Mouse (Mus musculus): Measurements from ENCODE around the gene Slc39a11. TPM values are rescaled to one million over a fixed set of nuclear protein-coding genes. Genes with fewer than 3 reads are reported as not detected.

The Slc39a11 gene
- polyA plus RNA-seq, 1 experiment from 2014 or later: 56.6 TPM

DNA sequence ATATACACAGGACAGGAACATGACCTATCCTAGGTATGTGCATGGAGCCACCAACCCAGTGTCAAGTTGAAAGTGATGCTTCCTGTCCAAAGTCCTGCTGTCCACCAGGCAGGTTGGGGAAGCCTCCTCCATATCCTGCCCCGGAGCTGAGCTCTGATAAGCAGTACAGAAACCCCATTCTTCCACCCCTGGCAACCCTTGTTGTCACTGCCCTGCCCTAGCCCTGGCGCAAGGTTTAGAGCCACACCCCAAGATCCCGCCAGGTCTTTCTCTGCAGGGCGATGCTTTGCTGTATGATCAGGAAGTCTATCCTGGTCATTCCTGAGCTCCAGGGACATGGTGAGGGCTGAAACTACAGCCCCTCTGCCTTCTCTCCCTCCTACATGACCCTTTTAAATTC lies 396.7 kb downstream of the Slc39a11 start:
- peak; percentile 65 for DNase-seq (ENCODE audit: low spot score)
- peak; percentile 71 for ATAC-seq (ENCODE audit: low FRiP score, low TSS enrichment)
- H3K4me3 ChIP-seq (ENCODE audit: low read depth, low read length): no peak overlapping the region
- H3K4me2 ChIP-seq (replicated peaks; ENCODE audit: low read depth): no peak overlapping the region
- no peaks in the 10 kb centered on the region for H3K36me3 ChIP-seq (ENCODE audit: control insufficient read depth, insufficient read depth, low read length)
- 0 out of 2 replicates have a peak, but pooled peaks cover 3% of the 10 kb centered on the region for H3K4me1 ChIP-seq (replicated peaks; ENCODE audit: control insufficient read depth, insufficient read depth)
- WGBS: 50% methylated on average over 4 of the region's 4 CpGs
- H3K9me3 ChIP-seq (ENCODE audit: control insufficient read depth, low read length): no peaks in the 10 kb centered on the region
- H3K27me3 ChIP-seq (ENCODE audit: control insufficient read depth, insufficient read depth, low read length): no peaks in the 10 kb centered on the region
- H3K9ac ChIP-seq (ENCODE audit: low read length): no peak overlapping the region
- TF ChIP-seq CTCF (IDR thresholded peaks at IDR 0.05; ENCODE audit: low read depth) (no peak), EP300 (optimal IDR thresholded peaks at IDR 0.05) (no peak)
- no peak overlapping the region for H3K27ac ChIP-seq (replicated peaks)

DNA sequence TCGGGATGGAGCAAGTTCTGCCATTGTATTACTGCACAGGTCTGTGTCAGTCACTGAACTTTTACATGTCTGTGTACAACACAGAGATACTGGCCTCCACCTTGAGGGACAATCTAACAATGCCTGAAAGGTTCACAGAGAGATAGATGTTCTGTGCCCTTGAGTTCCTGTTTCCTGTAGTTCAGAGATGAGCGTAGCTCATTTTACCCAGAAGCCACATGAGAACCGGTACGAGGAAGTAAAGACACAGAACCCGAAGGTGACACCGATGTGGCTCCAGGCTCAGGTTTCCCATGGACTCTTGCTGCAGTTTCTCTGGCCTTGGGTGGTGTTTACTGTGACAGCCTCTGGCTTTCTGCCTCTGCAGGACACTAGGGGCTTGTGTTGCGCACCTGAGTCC lies 398.7 kb downstream of the Slc39a11 start:
- Histone ChIP-seq H3K4me3 (ENCODE audit: low read depth, low read length) (no peak overlapping the region), H3K4me2 (replicated peaks; ENCODE audit: low read depth) (no peak overlapping the region), H3K27me3 (ENCODE audit: control insufficient read depth, insufficient read depth, low read length) (no peaks in the 10 kb centered on the region), H3K9ac (ENCODE audit: low read length) (no peak overlapping the region), H3K36me3 (ENCODE audit: control insufficient read depth, insufficient read depth, low read length) (no peaks in the 10 kb centered on the region), H3K27ac (replicated peaks) (no peak overlapping the region), H3K9me3 (ENCODE audit: control insufficient read depth, low read length) (no peaks in the 10 kb centered on the region), H3K4me1 (replicated peaks; ENCODE audit: control insufficient read depth, insufficient read depth) (0 out of 2 replicates have a peak, but pooled peaks cover 3% of the 10 kb centered on the region)
- ATAC-seq (ENCODE audit: low FRiP score, low TSS enrichment) (no peak), DNase-seq (ENCODE audit: low spot score) (no peak)
- no peak for TF ChIP-seq EP300 (optimal IDR thresholded peaks at IDR 0.05)
- TF ChIP-seq CTCF (IDR thresholded peaks at IDR 0.05; ENCODE audit: low read depth): no peak
- 86% methylated on average over 7 of the region's 7 CpGs for WGBS

DNA sequence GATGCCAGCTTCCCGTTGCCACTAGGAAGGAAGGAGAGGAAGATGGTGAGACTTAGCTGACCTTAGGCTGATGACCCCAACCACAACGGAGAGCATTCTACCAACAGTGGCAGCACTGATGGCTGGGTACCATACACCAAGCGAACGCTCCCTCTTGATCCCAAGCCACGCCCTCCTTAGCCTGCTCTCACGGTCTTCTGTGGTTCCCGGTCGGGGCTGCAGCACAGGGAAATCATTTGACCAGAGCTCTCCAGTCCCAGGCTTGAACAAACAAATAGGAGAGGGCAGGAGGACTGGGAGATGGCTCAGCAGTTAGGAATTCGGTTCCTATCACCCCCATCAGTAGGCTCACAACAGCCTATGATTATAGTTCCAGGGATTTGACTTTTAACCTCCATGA lies 403.4 kb downstream of the Slc39a11 start:
- Histone ChIP-seq H3K9ac (ENCODE audit: low read length) (no peak overlapping the region), H3K36me3 (ENCODE audit: control insufficient read depth, insufficient read depth, low read length) (no peaks in the 10 kb centered on the region), H3K27me3 (ENCODE audit: control insufficient read depth, insufficient read depth, low read length) (no peaks in the 10 kb centered on the region), H3K4me3 (ENCODE audit: low read depth, low read length) (no peak overlapping the region), H3K27ac (replicated peaks) (no peak overlapping the region), H3K4me2 (replicated peaks; ENCODE audit: low read depth) (no peak overlapping the region), H3K9me3 (ENCODE audit: control insufficient read depth, low read length) (no peaks in the 10 kb centered on the region), H3K4me1 (replicated peaks; ENCODE audit: control insufficient read depth, insufficient read depth) (no peaks in the 10 kb centered on the region)
- ATAC-seq (ENCODE audit: low FRiP score, low TSS enrichment): peak; percentile 75
- peak; percentile 49 for DNase-seq (ENCODE audit: low spot score)
- TF ChIP-seq EP300 (optimal IDR thresholded peaks at IDR 0.05) (no peak), CTCF (IDR thresholded peaks at IDR 0.05; ENCODE audit: low read depth) (no peak)
- 48% methylated on average over 9 of the region's 9 CpGs for whole genome bisulfite sequencing

DNA sequence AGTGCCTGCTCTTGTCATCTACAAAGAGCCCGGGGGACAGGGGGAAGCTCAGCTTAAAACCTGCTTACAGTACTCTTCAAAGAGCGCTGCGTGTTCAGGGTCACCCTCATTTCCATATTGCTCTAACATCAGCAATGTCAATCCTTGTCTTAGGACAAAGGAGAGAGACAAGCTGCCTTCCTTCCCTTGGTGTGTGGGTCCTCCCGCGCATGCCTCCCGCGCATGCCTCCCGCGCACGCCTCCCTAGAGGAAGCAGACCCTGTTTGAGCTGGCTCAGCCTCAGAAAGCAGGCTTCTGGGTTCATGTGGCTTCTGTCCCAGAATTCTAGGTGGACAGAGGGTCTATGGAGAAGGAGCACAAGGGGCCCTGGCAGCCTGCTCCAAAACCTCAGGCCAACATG lies 404.2 kb downstream of the Slc39a11 start:
- no peaks in the 10 kb centered on the region for H3K9me3 ChIP-seq (ENCODE audit: control insufficient read depth, low read length)
- H3K27ac ChIP-seq (replicated peaks): no peak overlapping the region
- no peak overlapping the region for H3K4me3 ChIP-seq (ENCODE audit: low read depth, low read length)
- WGBS: 81% methylated on average over 10 of the region's 10 CpGs
- H3K36me3 ChIP-seq (ENCODE audit: control insufficient read depth, insufficient read depth, low read length): no peaks in the 10 kb centered on the region
- no peak overlapping the region for H3K9ac ChIP-seq (ENCODE audit: low read length)
- H3K27me3 ChIP-seq (ENCODE audit: control insufficient read depth, insufficient read depth, low read length): no peaks in the 10 kb centered on the region
- TF ChIP-seq CTCF (IDR thresholded peaks at IDR 0.05; ENCODE audit: low read depth) (no peak), EP300 (optimal IDR thresholded peaks at IDR 0.05) (no peak)
- no peaks in the 10 kb centered on the region for H3K4me1 ChIP-seq (replicated peaks; ENCODE audit: control insufficient read depth, insufficient read depth)
- no peak overlapping the region for H3K4me2 ChIP-seq (replicated peaks; ENCODE audit: low read depth)
- DNase-seq (ENCODE audit: low spot score) (no peak), ATAC-seq (ENCODE audit: low FRiP score, low TSS enrichment) (no peak)

DNA sequence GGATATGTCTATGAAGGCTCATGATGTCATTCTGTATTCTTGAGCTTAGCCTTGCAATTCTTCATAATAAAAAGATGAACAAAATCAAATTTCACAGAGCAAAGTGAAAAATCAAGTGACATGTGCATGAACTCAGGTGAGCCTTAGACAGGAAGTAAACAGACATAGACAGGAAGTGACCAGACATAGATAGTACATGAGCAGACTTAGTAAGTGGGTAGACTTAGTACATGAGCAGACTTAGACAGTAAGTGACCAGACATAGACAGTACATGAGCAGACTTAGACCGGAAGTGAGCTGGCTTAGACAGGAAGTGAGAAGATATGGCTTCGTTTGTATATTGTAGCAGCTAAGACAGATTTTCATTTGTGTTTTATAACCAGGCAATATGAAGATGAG lies 415.4 kb downstream of the Slc39a11 start:
- Histone ChIP-seq H3K27me3 (ENCODE audit: control insufficient read depth, insufficient read depth, low read length) (no peaks in the 10 kb centered on the region), H3K4me2 (replicated peaks; ENCODE audit: low read depth) (no peak overlapping the region), H3K4me3 (ENCODE audit: low read depth, low read length) (no peak overlapping the region), H3K9ac (ENCODE audit: low read length) (no peak overlapping the region), H3K36me3 (ENCODE audit: control insufficient read depth, insufficient read depth, low read length) (no peaks in the 10 kb centered on the region), H3K4me1 (replicated peaks; ENCODE audit: control insufficient read depth, insufficient read depth) (no peaks in the 10 kb centered on the region), H3K27ac (replicated peaks) (no peak overlapping the region), H3K9me3 (ENCODE audit: control insufficient read depth, low read length) (no peaks in the 10 kb centered on the region)
- no peak for DNase-seq (ENCODE audit: low spot score)
- TF ChIP-seq CTCF (IDR thresholded peaks at IDR 0.05; ENCODE audit: low read depth) (no peak), EP300 (optimal IDR thresholded peaks at IDR 0.05) (no peak)
- no peak for ATAC-seq (ENCODE audit: low FRiP score, low TSS enrichment)
- 86% methylated on average over 2 of the region's 2 CpGs for whole genome bisulfite sequencing

DNA sequence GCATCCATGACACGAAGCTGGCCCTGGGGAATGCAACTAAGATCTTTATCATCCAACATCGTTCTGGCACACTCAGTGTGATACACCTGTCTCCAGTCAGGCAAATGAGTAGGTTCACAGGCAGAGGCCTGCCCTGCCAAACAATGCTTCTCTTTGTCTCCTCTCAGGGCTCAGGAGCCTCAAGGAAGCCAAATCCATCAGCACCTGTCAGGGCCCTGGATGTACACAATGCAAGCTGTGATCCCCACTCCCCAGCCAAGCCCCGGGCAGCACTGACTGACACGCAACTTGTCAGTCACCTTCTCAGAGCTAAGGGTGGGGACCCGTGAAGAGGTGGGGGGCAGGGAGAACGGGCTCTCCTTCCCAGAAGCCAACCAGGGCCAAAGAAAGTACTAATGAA lies 417.8 kb downstream of the Slc39a11 start:
- Histone ChIP-seq H3K9me3 (ENCODE audit: control insufficient read depth, low read length) (no peaks in the 10 kb centered on the region), H3K4me3 (ENCODE audit: low read depth, low read length) (no peak overlapping the region), H3K4me2 (replicated peaks; ENCODE audit: low read depth) (no peak overlapping the region), H3K36me3 (ENCODE audit: control insufficient read depth, insufficient read depth, low read length) (no peaks in the 10 kb centered on the region), H3K27ac (replicated peaks) (no peak overlapping the region), H3K27me3 (ENCODE audit: control insufficient read depth, insufficient read depth, low read length) (no peaks in the 10 kb centered on the region), H3K4me1 (replicated peaks; ENCODE audit: control insufficient read depth, insufficient read depth) (no peaks in the 10 kb centered on the region), H3K9ac (ENCODE audit: low read length) (no peak overlapping the region)
- TF ChIP-seq EP300 (optimal IDR thresholded peaks at IDR 0.05): no peak
- no peak for TF ChIP-seq CTCF (IDR thresholded peaks at IDR 0.05; ENCODE audit: low read depth)
- DNase-seq (ENCODE audit: low spot score) (no peak), ATAC-seq (ENCODE audit: low FRiP score, low TSS enrichment) (peak; percentile 57)
- WGBS: 18% methylated on average over 6 of the region's 6 CpGs
